Mouse (Mus musculus): ENCODE measurements around the gene Lmo2.

DNA sequence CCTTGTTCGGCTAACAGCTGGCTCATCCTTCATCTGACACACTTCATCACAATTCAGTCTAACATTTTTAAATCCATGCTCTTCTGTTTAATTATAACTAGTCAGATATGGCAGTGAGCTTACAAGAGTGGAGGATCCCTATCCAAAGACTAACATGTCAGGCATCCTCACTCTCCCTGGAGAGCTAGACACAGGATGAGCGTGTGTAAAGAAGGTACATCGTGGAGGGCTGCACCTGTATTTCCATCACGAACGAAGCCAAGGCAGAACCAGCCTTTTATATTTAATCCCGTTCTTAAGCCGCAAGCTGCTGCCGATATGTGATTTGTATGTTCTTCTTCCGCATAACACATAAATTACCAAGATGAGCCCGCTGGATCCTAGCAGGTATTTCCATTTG is 25.4 kb downstream of the Lmo2 start:
- TF ChIP-seq CTCF (IDR thresholded peaks at IDR 0.05) = no peak
- no peak for TF ChIP-seq POLR2A (IDR thresholded peaks at IDR 0.05; ENCODE audit: insufficient read depth, low read depth, low read length)
- TF ChIP-seq EP300 (IDR thresholded peaks at IDR 0.05; ENCODE audit: insufficient read depth, low read depth, low read length) = no peak

Measured in heart, adult 2 months (tissue).